Mouse (Mus musculus): ENCODE results near the gene Cdk5. TPM values are rescaled to one million over a fixed set of nuclear protein-coding genes. Genes with fewer than 3 reads are reported as not detected.
"Not testable (repeated sequence)": the region's sequence is repeated elsewhere in the genome, so short reads cannot be mapped to it uniquely, and the experiment has no call there.

The Cdk5 gene
- total RNA-seq, 2 experiments from 2014 or later: 11.3 to 12.0 TPM

- DNase-seq: no peak
- intact Hi-C loops (cut with DNase I): no loop called here
These were observed 18.6 kb downstream of the Cdk5 start for GRCm38 (mm10) chr5:24404594-24405360.

GRCm38 (mm10) chr5:24401969-24402368, 21.4 kb downstream of the Cdk5 start:
- intact Hi-C loops (cut with DNase I): no loop called here

GRCm38 (mm10) chr5:24400911-24401605, 22.3 kb downstream of the Cdk5 start:
- intact Hi-C loops (cut with DNase I): no loop called here
- no peak for DNase-seq

More at GRCm38 (mm10) chr5:24401969-24402368, 21.4 kb downstream of the Cdk5 start:
- DNase-seq: no peak

- intact Hi-C loops (cut with DNase I): no loop called here
- DNase-seq: no peak
These were observed 23.0 kb downstream of the Cdk5 start for GRCm38 (mm10) chr5:24400362-24400761.

- no peak for DNase-seq
- intact Hi-C loops (cut with DNase I): no loop called here
These were observed 23.6 kb downstream of the Cdk5 start for GRCm38 (mm10) chr5:24399686-24400085.

- intact Hi-C loops (cut with DNase I); DNase-seq: not testable (repeated sequence)
These were observed 27.1 kb downstream of the Cdk5 start for GRCm38 (mm10) chr5:24396254-24396653.

- intact Hi-C loops (cut with DNase I): loop anchor here (2.0 kb wide), 1 partner anchor 76 kb away; no protein-coding TSS in a partner anchor
These were observed 29.0 kb downstream of the Cdk5 start for GRCm38 (mm10) chr5:24394165-24394894.

GRCm38 (mm10) chr5:24393392-24393997, 29.8 kb downstream of the Cdk5 start, which contains the start of gene Abcb8:
Abcb8 (plus strand) TSS chr5:24393663.
- intact Hi-C loops (cut with DNase I): no loop called here
- peak; percentile 52 to 70 for DNase-seq

More at GRCm38 (mm10) chr5:24394165-24394894, 29.0 kb downstream of the Cdk5 start:
- DNase-seq: peak; percentile 90 to 96

GRCm38 (mm10) chr5:24392724-24393123, 30.6 kb downstream of the Cdk5 start:
- intact Hi-C loops (cut with DNase I): no loop called here
- DNase-seq: no peak

- intact Hi-C loops (cut with DNase I): no loop called here
- no peak for DNase-seq
These were observed 31.5 kb downstream of the Cdk5 start, which contains the start of gene Atg9b for GRCm38 (mm10) chr5:24391864-24392263. Atg9b (minus strand) TSS chr5:24392143.

GRCm38 (mm10) chr5:24389658-24390020, 33.7 kb downstream of the Cdk5 start:
- intact Hi-C loops (cut with DNase I): no loop called here
- no peak for DNase-seq

- intact Hi-C loops (cut with DNase I): no loop called here
- no peak for DNase-seq
These were observed 34.2 kb downstream of the Cdk5 start for GRCm38 (mm10) chr5:24389011-24389657.

GRCm38 (mm10) chr5:24388246-24388915, 34.9 kb downstream of the Cdk5 start:
- intact Hi-C loops (cut with DNase I): no loop called here
- no peak for DNase-seq

- intact Hi-C loops (cut with DNase I): no loop called here
- peak; percentile 36 to 46 for DNase-seq
These were observed 35.8 kb downstream of the Cdk5 start for GRCm38 (mm10) chr5:24387264-24388241.

- intact Hi-C loops (cut with DNase I): no loop called here
- no peak for DNase-seq
These were observed 37.3 kb downstream of the Cdk5 start for GRCm38 (mm10) chr5:24385887-24386550.

- intact Hi-C loops (cut with DNase I): no loop called here
- no peak for DNase-seq
These were observed 38.0 kb downstream of the Cdk5 start for GRCm38 (mm10) chr5:24385374-24385773.

- DNase-seq: no peak
- intact Hi-C loops (cut with DNase I): no loop called here
These were observed 38.9 kb downstream of the Cdk5 start for GRCm38 (mm10) chr5:24384407-24384806.
